Mouse (Mus musculus): ENCODE data around the gene Vamp1.

GRCm38 (mm10) chr6:125222577-125222976, 7.2 kb downstream of the Vamp1 start:
- no peak for TF ChIP-seq TBP (conservative IDR thresholded peaks at IDR 0.05; ENCODE audit: low read depth, low read length)
- TF ChIP-seq CHD2 (IDR thresholded peaks at IDR 0.05; ENCODE audit: low read length) = no peak
- TF ChIP-seq POLR2A (IDR thresholded peaks at IDR 0.05; ENCODE audit: low read depth, low read length) = no peak
- TF ChIP-seq MAFK (IDR thresholded peaks at IDR 0.05; ENCODE audit: insufficient replicate concordance, low read length) = no peak
- no peak for TF ChIP-seq EP300 (IDR thresholded peaks at IDR 0.05; ENCODE audit: low read length)
- no peak for TF ChIP-seq CTCF (conservative IDR thresholded peaks at IDR 0.05 in 1 of 2, IDR thresholded peaks at IDR 0.05 in 1 of 2; ENCODE audit: low read depth in 2 of 2, low read length in 2 of 2)
- no peak for TF ChIP-seq SIN3A (IDR thresholded peaks at IDR 0.05; ENCODE audit: low read length)
- TF ChIP-seq JUN (IDR thresholded peaks at IDR 0.05; ENCODE audit: insufficient read depth, low read depth, low read length) = no peak
- no peak for TF ChIP-seq CHD1 (IDR thresholded peaks at IDR 0.05; ENCODE audit: low read depth, low read length)
- no peak for TF ChIP-seq TCF12 (IDR thresholded peaks at IDR 0.05; ENCODE audit: low read depth, low read length)
- no peak for TF ChIP-seq MXI1 (IDR thresholded peaks at IDR 0.05; ENCODE audit: low read depth, low read length)
- TF ChIP-seq NELFE (IDR thresholded peaks at IDR 0.05; ENCODE audit: low read depth, low read length) = no peak
- TF ChIP-seq SMC3 (IDR thresholded peaks at IDR 0.05; ENCODE audit: low read depth, low read length) = no peak
- TF ChIP-seq MAX (IDR thresholded peaks at IDR 0.05; ENCODE audit: low read length) = no peak

Data from CH12.LX (cell line).